Mouse (Mus musculus) heart, adult 2 months (tissue): ENCODE data around the gene Hgd. TPM values are rescaled to one million over a fixed set of nuclear protein-coding genes. Genes with fewer than 3 reads are reported as not detected.
A peak's percentile ranks its signal among the peaks of the same experiment; 100 is the strongest.

Source experiments
- DNase-seq, 2 experiments: peaks; one replicate each; pipeline ENCODE4 v3.0.0; 2021
- H3K27ac ChIP-seq: fragments of 200-600 bp; 2 replicates; pipeline ENCODE4 v1.8.1; 2022
- H3K27me3 ChIP-seq: fragments of 200-500 bp; 2 replicates; pipeline ENCODE4 v1.6.1; 2012; ENCODE audit warnings: mild to moderate bottlenecking, low read length, inconsistent platforms, mixed read lengths; ENCODE audit not compliant: control insufficient read depth, insufficient read depth
- H3K36me3 ChIP-seq: fragments of 200-500 bp; 2 replicates; pipeline ENCODE4 v1.6.1; 2012; ENCODE audit warnings: low read length, inconsistent platforms; ENCODE audit not compliant: control insufficient read depth, insufficient read depth
- H3K4me1 ChIP-seq: fragments of 200-500 bp; 2 replicates; pipeline ENCODE4 v1.6.1; 2011; ENCODE audit warnings: low read length; ENCODE audit not compliant: control insufficient read depth, insufficient read depth
- H3K4me3 ChIP-seq: fragments of 200-600 bp; 2 replicates; pipeline ENCODE4 v1.8.1; 2022
- H3K79me2 ChIP-seq: fragments of 200-500 bp; replicated peaks from 2 replicates; pipeline ENCODE4 v1.6.1; 2012; ENCODE audit warnings: mild to moderate bottlenecking, inconsistent platforms, low read length, moderate library complexity, mixed read lengths; ENCODE audit not compliant: control insufficient read depth, insufficient read depth
- H3K9ac ChIP-seq: fragments of 200-500 bp; 2 replicates; pipeline ENCODE4 v1.6.1; 2012; ENCODE audit warnings: low read depth, mild to moderate bottlenecking, control low read depth, inconsistent platforms, low read length, mixed read lengths
- CTCF ChIP-seq: fragments of 200-600 bp; IDR thresholded peaks from 2 replicates; pipeline ENCODE4 v1.8.1; 2022; ENCODE audit warnings: antibody characterized with exemption, mild to moderate bottlenecking, moderate library complexity
- EP300 ChIP-seq: fragments of 200-500 bp; IDR thresholded peaks from 2 replicates; pipeline ENCODE4 v1.6.1; 2011; ENCODE audit warnings: low read depth, low read length, control low read depth; ENCODE audit not compliant: insufficient read depth
- POLR2A ChIP-seq: fragments of 200-500 bp; IDR thresholded peaks from 2 replicates; pipeline ENCODE4 v1.6.1; 2011; ENCODE audit warnings: mild to moderate bottlenecking, low read depth, low read length, control low read depth; ENCODE audit not compliant: insufficient read depth
- WGBS: fragments of 180-500 bp; shearing (Covaris S2); methylation state at CpG from one replicate; pipeline ENCODE4 v1.1.7; 2018; 5-methylcytosine and 5-hydroxymethylcytosine counted together
- intact Hi-C: fragments of 180-260 bp; cut with DNase I; formaldehyde crosslinking; loops from one replicate; pipeline ENCODE4 v1.15.1; 2025
- long read RNA-seq: library from polyadenylated mRNA; stranded (forward); transcript quantifications from one replicate; pipeline ENCODE4 v2.0.0, GENCODE M21; 2021
- polyA plus RNA-seq: library from polyadenylated mRNA; depleted of rRNA; stranded (reverse); fragments of >200 nt; gene quantifications from 2 replicates; pipeline ENCODE4 v1.2.3, GENCODE M21; 2012; rRNA removed
- total RNA-seq, 2 experiments: library from RNA; stranded (reverse); gene quantifications; 2 replicates each; pipeline ENCODE4 v1.2.3; 2021

Gene Hgd
- total RNA-seq: not detected
- 0.08 and 0.38 TPM in 2 replicates for polyA plus RNA-seq
- long read RNA-seq: 0 reads

DNA sequence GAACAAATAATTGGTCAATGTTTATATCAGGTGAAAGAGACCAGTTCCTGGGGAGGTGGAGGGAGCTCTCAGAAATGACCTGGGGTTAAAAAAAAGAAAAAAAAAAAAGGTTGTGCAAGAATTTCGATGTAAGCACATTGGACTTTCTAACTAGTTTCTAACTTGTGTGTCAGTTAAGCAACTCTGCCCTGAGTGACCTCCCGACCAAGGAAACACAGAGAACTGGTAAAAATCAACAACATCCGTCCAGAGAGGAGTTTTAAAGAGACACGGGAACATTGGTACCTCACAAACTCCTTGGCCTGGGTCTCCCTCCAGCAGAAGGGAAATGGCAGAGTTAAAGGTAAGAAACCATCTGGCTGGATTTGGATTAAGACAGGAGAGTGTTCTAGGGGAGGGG lies at the start of gene Hgd:
Gene Hgd, plus strand, starts transcription at position 160 of the 400 bp plus-strand sequence.
- TF ChIP-seq POLR2A: no peak
- no peak for TF ChIP-seq EP300
- no peak for TF ChIP-seq CTCF
- 53% methylated on average over 4 of the region's 4 CpGs for WGBS
- Histone ChIP-seq H3K9ac (no peak within 1 kb of the TSS), H3K36me3 (no peaks in the 10 kb centered on the region), H3K4me3 (no peak within 1 kb of the TSS), H3K79me2 (no peaks in the 10 kb centered on the region), H3K4me1 (no peaks in the 10 kb centered on the region; the same call in 1 of the 2 replicates), H3K27ac (no peak within 1 kb of the TSS), H3K27me3 (no peaks in the 10 kb centered on the region)
- no peak for DNase-seq
- intact Hi-C loops: no loop called here

DNA sequence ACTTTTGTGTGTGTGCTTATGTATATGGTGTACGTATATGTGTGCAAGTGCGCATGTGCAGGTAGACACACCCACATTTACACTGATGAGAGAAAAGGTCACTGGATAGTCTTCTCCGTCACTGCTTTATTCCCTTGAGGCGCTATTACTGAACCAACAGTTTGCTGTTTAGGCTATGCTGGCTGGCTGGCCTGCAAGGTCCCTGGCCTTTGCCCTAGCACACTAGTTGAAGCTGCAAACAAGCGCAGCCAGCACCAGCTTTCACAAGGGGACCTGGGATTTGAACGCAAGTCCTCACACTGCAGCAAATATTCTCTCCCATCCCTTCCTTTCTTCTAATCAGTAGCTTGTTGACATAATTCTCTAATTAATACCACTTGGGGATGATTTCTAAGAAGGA lies 49.8 kb upstream of the Hgd start:
- H3K4me3 ChIP-seq: no peak overlapping the region
- no peak for DNase-seq
- no peak for TF ChIP-seq CTCF
- no peak for TF ChIP-seq EP300
- no peak for TF ChIP-seq POLR2A
- intact Hi-C loops: loop anchor here (10.0 kb wide), 1 partner anchor 285 kb away; no protein-coding TSS in a partner anchor
- H3K27ac ChIP-seq: no peak overlapping the region
- no peaks in the 10 kb centered on the region for H3K79me2 ChIP-seq
- peaks cover 22% of the 10 kb centered on the region for H3K36me3 ChIP-seq
- H3K9ac ChIP-seq: no peak overlapping the region
- no peaks in the 10 kb centered on the region for H3K27me3 ChIP-seq
- H3K4me1 ChIP-seq: peaks cover 1% of the 10 kb centered on the region
- 88% methylated on average over 6 of the region's 6 CpGs for WGBS

DNA sequence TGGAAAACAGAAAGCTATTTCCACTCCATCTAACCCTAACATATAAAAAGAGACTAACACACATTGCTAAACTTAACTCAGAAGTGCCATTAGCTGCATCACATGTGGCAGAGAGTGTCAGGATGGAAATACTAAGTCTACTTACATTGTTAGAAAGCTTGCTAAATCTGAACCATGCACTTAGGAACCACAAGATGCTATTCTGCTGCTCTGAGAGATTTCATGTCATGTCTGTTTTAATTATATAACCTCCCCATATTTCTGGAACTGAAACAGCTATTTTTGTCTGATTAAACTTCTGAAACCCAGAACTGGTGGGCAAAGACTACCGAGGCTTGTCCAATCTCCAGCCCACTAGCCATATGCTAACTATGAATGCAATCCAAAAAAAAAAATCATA lies 47.9 kb upstream of the Hgd start:
- 70% methylated on average over 1 of the region's 1 CpGs for WGBS
- DNase-seq: no peak
- no peak overlapping the region for H3K9ac ChIP-seq
- H3K4me1 ChIP-seq: peaks cover 1% of the 10 kb centered on the region
- intact Hi-C loops: loop anchor here (10.0 kb wide), 1 partner anchor 283 kb away; no protein-coding TSS in a partner anchor
- no peak overlapping the region for H3K4me3 ChIP-seq
- TF ChIP-seq POLR2A (no peak), CTCF (no peak), EP300 (no peak)
- H3K79me2 ChIP-seq: no peaks in the 10 kb centered on the region
- H3K36me3 ChIP-seq: peaks cover 16% of the 10 kb centered on the region
- H3K27ac ChIP-seq: no peak overlapping the region
- no peaks in the 10 kb centered on the region for H3K27me3 ChIP-seq

DNA sequence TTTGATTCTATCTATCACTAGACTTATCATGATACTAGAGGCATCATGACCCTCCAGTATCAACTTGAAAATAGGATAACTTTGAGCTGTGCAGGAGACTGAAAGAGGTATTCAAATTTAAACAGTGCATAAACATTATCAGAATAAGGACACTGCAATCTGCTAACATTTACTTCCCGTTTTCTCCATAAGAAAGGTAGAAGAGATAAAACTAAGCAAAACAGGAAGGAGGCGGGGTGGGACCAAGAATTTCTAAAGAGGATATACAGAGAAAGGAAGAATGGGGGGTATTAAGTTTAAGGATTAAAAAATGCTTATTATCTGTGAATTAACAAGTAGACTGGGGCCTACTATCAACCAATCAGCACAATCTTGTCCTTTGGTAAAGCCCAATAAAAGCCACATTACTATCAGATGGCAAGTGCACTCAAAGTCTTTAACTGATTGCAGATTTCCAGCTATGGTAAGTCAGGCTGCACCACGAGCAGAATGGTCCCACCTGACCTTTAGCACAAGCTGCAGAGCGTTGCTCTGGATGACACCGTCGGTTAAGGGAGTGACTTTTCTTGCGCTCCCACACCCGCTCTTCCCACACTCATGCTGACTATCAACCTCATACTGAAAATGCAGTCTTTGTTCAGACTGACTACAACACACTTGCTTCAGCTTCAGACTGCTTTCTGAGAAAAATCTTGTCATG lies 46.4 kb upstream of the Hgd start:
- DNase-seq: no peak
- intact Hi-C loops: loop anchor here (10.0 kb wide), 1 partner anchor 281 kb away; no protein-coding TSS in a partner anchor

DNA sequence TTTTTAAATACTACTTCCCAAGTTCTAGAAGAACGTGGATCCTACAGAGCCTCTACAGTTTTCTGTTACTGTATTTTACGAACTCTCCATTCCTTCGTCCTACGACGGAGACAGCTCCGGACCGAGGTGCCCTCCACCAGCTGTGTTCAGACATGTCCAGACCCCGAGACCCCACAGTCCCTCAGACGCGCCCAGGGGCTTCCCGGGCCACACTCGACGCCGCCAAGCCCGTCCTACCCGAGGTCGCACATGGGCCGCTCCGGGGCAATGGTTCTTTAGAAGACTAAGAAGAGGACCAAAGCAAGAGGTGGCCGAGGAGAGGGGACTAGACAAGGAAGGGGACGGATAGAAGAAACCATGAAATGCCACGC lies 40.7 kb upstream of the Hgd start:
- DNase-seq: no peak
- H3K4me3 ChIP-seq: peak overlapping the region; percentile 79
- H3K79me2 ChIP-seq: no peaks in the 10 kb centered on the region
- H3K27me3 ChIP-seq: no peaks in the 10 kb centered on the region
- intact Hi-C loops: loop anchor here (2.0 to 10.0 kb wide), 2 partner anchors 116 to 276 kb away; partner anchors contain the start of gene Ndufb4
- peak overlapping the region; percentile 85 for H3K9ac ChIP-seq
- H3K27ac ChIP-seq: peak overlapping the region; percentile 98
- H3K36me3 ChIP-seq: peaks cover 10% of the 10 kb centered on the region
- H3K4me1 ChIP-seq: peaks cover 4% of the 10 kb centered on the region
- no peak for TF ChIP-seq CTCF
- no peak for TF ChIP-seq POLR2A
- TF ChIP-seq EP300: no peak
- 1% methylated on average over 22 of the region's 22 CpGs for WGBS

More for the DNA sequence above, 46.4 kb upstream of the Hgd start:
- Histone ChIP-seq H3K36me3 (peaks cover 16% of the 10 kb centered on the region), H3K4me3 (no peak overlapping the region), H3K27ac (no peak overlapping the region), H3K4me1 (peaks cover 1% of the 10 kb centered on the region), H3K9ac (no peak overlapping the region), H3K27me3 (no peaks in the 10 kb centered on the region), H3K79me2 (no peaks in the 10 kb centered on the region)
- TF ChIP-seq CTCF: no peak
- no peak for TF ChIP-seq POLR2A
- no peak for TF ChIP-seq EP300
- 60% methylated on average over 8 of the region's 8 CpGs for WGBS
